Mouse (Mus musculus) hindbrain, postnatal 0 days (tissue): ENCODE data around the gene Adck2. TPM values are rescaled to one million over a fixed set of nuclear protein-coding genes. Genes with fewer than 3 reads are reported as not detected.

Experiments
- ATAC-seq: fragments of 200-750 bp; cut with Nextera tagmentation; 2 replicates; pipeline ENCODE4 v1.8.0; 2017; ENCODE audit warnings: mild to moderate bottlenecking, moderate TSS enrichment, moderate library complexity
- DNase-seq: peaks from one replicate; pipeline ENCODE4 v3.0.0-alpha.2; 2015; ENCODE audit warnings: low spot score
- H3K27ac ChIP-seq: fragments of 300-500 bp; sonication (generic); 2 replicates; pipeline ENCODE4 v1.5.1; 2014; ENCODE audit warnings: mild to moderate bottlenecking
- H3K27me3 ChIP-seq: fragments of 300-500 bp; sonication (generic); 2 replicates; pipeline ENCODE4 v1.6.1; 2014; ENCODE audit warnings: low read length, mixed read lengths; ENCODE audit not compliant: insufficient read depth
- H3K36me3 ChIP-seq: fragments of 300-500 bp; sonication (generic); 2 replicates; pipeline ENCODE4 v1.6.1; 2014; ENCODE audit warnings: low read length, mixed read lengths; ENCODE audit not compliant: insufficient read depth
- H3K4me1 ChIP-seq: fragments of 300-500 bp; sonication (generic); 2 replicates; pipeline ENCODE4 v1.6.1; 2014; ENCODE audit warnings: antibody characterized with exemption, low read length, mixed read lengths; ENCODE audit not compliant: insufficient read depth
- H3K4me2 ChIP-seq: fragments of 300-500 bp; sonication (generic); 2 replicates; pipeline ENCODE4 v1.6.1; 2014; ENCODE audit warnings: low read depth, mild to moderate bottlenecking, low read length, moderate library complexity, mixed read lengths
- H3K4me3 ChIP-seq: fragments of 300-500 bp; sonication (generic); 2 replicates; pipeline ENCODE4 v1.5.1; 2014; ENCODE audit warnings: low read length
- H3K9ac ChIP-seq: fragments of 300-500 bp; sonication (generic); replicated peaks from 2 replicates; pipeline ENCODE4 v1.6.1; 2014; ENCODE audit warnings: mild to moderate bottlenecking, low read length, moderate library complexity, mixed read lengths
- H3K9me3 ChIP-seq: fragments of 300-500 bp; sonication (generic); 2 replicates; pipeline ENCODE4 v1.6.1; 2016; ENCODE audit warnings: low read length, mixed read lengths
- CTCF ChIP-seq: IDR thresholded peaks from 2 replicates; pipeline ENCODE4 v1.5.1; 2016; ENCODE audit warnings: antibody characterized with exemption, control low read depth, low read depth
- WGBS: fragments of 180-500 bp; shearing (Covaris S2); extraction: QIAGEN DNeasy Blood & Tissue Kit; methylation state at CpG from one replicate; pipeline ENCODE4 v1.1.7; 2014; 5-methylcytosine and 5-hydroxymethylcytosine counted together
- polyA plus RNA-seq: library from polyadenylated mRNA; unstranded; fragments of >200 nt; fragmentation: Nextera tagmentation; extraction: Ambion mirVana; gene quantifications from 2 replicates; pipeline ENCODE4 v1.2.1, GENCODE M21; 2015
- total RNA-seq: library from RNA; depleted of rRNA; stranded (reverse); fragments of >200 nt; gene quantifications from 2 replicates; pipeline ENCODE4 v1.2.3, GENCODE M21; 2014; rRNA removed

The Adck2 gene
- total and polyA plus RNA-seq, 2 experiments from 2014 or later = 18.8 to 36.9 TPM

DNA sequence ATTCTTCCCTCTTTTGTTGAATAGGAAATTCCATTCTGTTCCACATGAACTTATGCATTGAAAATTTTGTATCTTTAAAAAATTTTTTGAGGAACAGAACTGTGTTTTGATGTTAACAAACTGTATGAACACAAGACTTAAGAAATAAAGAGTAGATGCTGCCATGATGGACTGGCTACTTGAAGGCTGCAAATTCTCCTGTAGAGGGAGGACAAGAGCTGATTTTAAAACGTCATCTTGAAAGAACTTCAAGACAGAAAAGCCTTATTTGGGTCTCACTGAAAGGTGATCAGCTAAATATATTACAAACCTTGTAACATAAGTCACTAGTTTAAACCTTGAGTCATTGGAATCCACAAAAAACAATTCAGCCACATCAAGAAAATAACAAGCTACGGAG lies 36.5 kb downstream of the Adck2 start:
- Histone ChIP-seq H3K4me1 (no peaks in the 10 kb centered on the region), H3K4me2 (no peak overlapping the region), H3K27ac (no peak overlapping the region), H3K9me3 (no peaks in the 10 kb centered on the region), H3K27me3 (no peaks in the 10 kb centered on the region), H3K4me3 (no peak overlapping the region), H3K9ac (no peak overlapping the region), H3K36me3 (peaks cover 12% of the 10 kb centered on the region)
- peak; percentile 49 for TF ChIP-seq CTCF
- WGBS = 68% methylated on average over 2 of the region's 2 CpGs
- DNase-seq (peak; percentile 35), ATAC-seq (no peak)

DNA sequence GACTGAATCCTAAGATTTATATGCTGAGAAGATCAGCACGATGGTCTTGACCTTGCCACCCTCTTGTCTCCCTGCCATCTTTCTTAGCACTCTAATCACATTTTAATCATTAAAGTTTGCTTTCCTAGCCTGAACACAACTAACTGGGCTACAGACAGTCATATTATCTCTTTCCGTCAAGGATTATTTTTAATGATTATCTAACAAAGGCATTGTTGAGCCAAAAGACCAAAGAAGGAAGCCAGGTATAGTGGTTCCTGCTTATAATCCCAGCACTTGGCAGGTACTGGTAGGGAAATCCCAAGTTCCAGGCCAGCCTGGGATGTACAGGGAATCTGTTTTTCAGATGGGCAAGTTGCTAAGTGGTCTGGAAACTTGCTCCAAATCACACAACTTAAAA lies 37.6 kb downstream of the Adck2 start:
- ATAC-seq (no peak), DNase-seq (no peak)
- TF ChIP-seq CTCF = no peak
- Histone ChIP-seq H3K4me3 (no peak overlapping the region), H3K36me3 (peaks cover 23% of the 10 kb centered on the region), H3K9me3 (no peaks in the 10 kb centered on the region), H3K4me2 (no peak overlapping the region), H3K4me1 (no peaks in the 10 kb centered on the region), H3K27me3 (no peaks in the 10 kb centered on the region), H3K9ac (no peak overlapping the region), H3K27ac (no peak overlapping the region)
- 91% methylated on average over 2 of the region's 2 CpGs for WGBS

Other genes starting within 250 kb of the Adck2 start
- gene Slc37a3, start 196.2 kb upstream of the Adck2 start, total RNA-seq = 25.0 and 45.6 TPM in 2 replicates
- gene Slc37a3, start 196.2 kb upstream of the Adck2 start, polyA plus RNA-seq = 46.2 and 48.2 TPM in 2 replicates
- gene Rab19, start 192.7 kb upstream of the Adck2 start, total RNA-seq = 0.47 TPM in 1 of 2 replicates, not detected in the other
- gene Rab19, start 192.7 kb upstream of the Adck2 start, polyA plus RNA-seq = 0.33 and 0.58 TPM in 2 replicates
- 212 and 244 TPM in 2 replicates for gene Mkrn1, start 153.4 kb upstream of the Adck2 start, total RNA-seq
- 204 and 219 TPM in 2 replicates for gene Mkrn1, start 153.4 kb upstream of the Adck2 start, polyA plus RNA-seq
- 19.2 and 30.4 TPM in 2 replicates for gene Dennd2a, start 16.0 kb upstream of the Adck2 start, total RNA-seq
- gene Dennd2a, start 16.0 kb upstream of the Adck2 start, polyA plus RNA-seq = 13.2 and 14.6 TPM in 2 replicates
- gene Gm42420, start 11.9 kb downstream of the Adck2 start, total RNA-seq = not detected in 2 replicates
- gene Gm42420, start 11.9 kb downstream of the Adck2 start, polyA plus RNA-seq = 1.3 and 2.5 TPM in 2 replicates
- gene Ndufb2, start 18.7 kb downstream of the Adck2 start, total RNA-seq = 212 and 454 TPM in 2 replicates
- gene Ndufb2, start 18.7 kb downstream of the Adck2 start, polyA plus RNA-seq = 664 and 698 TPM in 2 replicates
- 37.7 and 49.6 TPM in 2 replicates for gene Braf, start 151.6 kb downstream of the Adck2 start, total RNA-seq
- 16.7 and 17.3 TPM in 2 replicates for gene Braf, start 151.6 kb downstream of the Adck2 start, polyA plus RNA-seq
- 14.7 and 29.3 TPM in 2 replicates for gene Mrps33, start 237.1 kb downstream of the Adck2 start, total RNA-seq
- 205 and 218 TPM in 2 replicates for gene Mrps33, start 237.1 kb downstream of the Adck2 start, polyA plus RNA-seq